Mouse (Mus musculus): ENCODE measurements at regions not wholly inside any gene's neighbourhood (a gene's known extent, or its start where the extent isn't known, plus 50 kb on each side); places are given as distances from the start of the nearest gene placed in this dataset.

DNA sequence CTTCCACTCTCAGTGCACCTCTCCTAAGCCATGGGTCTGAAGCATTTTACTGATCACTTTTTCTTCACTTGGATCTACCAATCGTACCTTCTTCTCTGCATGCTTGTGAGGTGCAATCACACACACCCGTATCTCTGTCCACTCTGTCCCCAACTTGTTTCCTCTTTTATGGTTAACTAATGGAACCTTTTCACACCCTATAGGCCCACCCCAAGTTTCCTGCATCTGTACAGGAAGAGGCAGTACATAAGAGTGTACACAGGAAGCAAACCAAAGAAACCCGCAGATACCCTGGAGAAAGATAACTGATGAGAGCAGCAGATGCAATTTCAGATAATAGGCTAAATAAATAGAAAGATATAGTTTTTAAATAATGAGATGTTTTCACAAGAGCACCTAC is 102.5 kb upstream of the Ifne start:
- Histone ChIP-seq H3K4me1 (ENCODE audit: control insufficient read depth, insufficient read depth, insufficient read length, low read length) (no peaks in the 10 kb centered on the region), H3K4me3 (ENCODE audit: insufficient read depth, low read depth, low read length) (no peak overlapping the region), H3K27ac (replicated peaks; ENCODE audit: low read depth, low read length) (no peak overlapping the region)

DNA sequence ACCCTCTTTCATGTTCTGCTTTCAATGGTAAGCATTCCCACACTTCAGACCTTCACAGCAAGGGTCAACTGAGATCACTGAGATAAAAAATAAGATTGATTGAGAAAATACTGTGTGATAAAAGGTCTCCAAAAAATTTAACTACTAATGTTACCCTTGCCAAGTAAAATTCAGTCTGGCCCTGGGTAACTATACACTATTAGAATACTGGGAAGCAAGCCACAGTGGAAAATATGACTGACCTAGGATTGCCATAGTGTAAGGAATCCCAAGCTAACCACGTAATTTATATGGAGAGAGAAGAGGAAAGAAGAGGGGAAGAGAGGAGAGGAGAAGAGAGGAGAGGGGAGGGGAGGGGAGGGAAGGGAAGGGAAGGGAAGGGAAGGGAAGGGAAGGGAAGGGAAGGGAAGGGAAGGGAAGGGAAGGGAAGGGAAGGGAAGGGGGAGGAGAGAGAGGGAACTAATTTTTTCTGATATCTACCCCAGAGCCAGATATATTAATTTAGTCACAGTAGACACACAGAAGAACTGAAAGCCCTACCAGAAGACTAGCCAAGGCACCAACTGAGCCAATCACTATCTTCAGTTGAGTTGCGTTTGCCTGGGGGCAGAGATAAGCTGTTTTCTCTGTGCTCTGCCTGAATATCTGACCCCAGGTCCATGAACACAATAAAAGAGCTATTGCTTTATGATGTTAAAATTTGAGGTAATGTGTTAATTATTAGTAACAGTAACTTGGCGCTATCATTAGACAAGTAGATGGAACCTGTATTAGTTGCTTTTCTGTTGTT is 97.3 kb upstream of the Ifne start:
- no peaks in the 10 kb centered on the region for H3K4me1 ChIP-seq (ENCODE audit: control insufficient read depth, insufficient read depth, insufficient read length, low read length)
- no peak overlapping the region for H3K4me3 ChIP-seq (ENCODE audit: insufficient read depth, low read depth, low read length)
- no peak overlapping the region for H3K27ac ChIP-seq (replicated peaks; ENCODE audit: low read depth, low read length)

- H3K27ac ChIP-seq (replicated peaks; ENCODE audit: low read depth, low read length): no peak overlapping the region
- H3K4me3 ChIP-seq (ENCODE audit: insufficient read depth, low read depth, low read length): no peak overlapping the region
- no peaks in the 10 kb centered on the region for H3K4me1 ChIP-seq (ENCODE audit: control insufficient read depth, insufficient read depth, insufficient read length, low read length)
Observed at GRCm38 (mm10) chr4:88974535-88974934, 94.5 kb upstream of the Ifne start.

DNA sequence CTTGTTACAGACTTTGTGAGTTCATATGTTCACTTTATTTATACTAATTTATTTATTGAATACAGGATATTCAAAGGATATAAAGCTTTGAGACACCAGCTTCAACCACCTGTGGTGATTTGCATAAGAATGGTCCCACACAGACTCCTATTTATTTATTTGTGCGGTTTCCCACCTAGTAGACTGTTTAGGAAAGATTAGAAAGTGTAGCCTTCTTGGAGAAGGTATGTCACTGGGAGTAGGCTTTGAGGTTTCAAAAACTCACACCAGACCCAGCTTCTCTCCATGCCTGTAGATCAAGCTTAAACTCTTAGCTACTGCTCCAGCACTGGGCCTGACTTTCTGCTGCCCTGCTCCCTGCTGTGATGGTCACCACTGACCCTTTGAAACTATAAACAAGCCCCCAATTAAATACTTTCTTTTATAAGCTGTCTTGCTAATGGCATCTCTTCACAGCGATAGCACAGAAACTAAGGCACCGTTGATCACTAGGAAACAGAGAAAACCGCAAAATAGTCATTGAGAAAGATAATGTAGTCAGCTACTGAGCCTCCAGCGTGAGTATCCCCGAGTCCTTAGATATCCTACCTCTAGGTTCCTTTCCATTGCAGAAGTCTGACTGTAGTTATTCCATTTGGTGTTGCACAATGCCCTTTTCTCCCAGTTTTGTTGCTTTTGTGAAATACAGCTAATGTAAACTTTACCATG is 89.3 kb upstream of the Ifne start:
- no peak overlapping the region for H3K27ac ChIP-seq (replicated peaks; ENCODE audit: low read depth, low read length)
- H3K4me3 ChIP-seq (ENCODE audit: insufficient read depth, low read depth, low read length): no peak overlapping the region
- H3K4me1 ChIP-seq (ENCODE audit: control insufficient read depth, insufficient read depth, insufficient read length, low read length): no peaks in the 10 kb centered on the region

GRCm38 (mm10) chr4:88959621-88960020 is 79.6 kb upstream of the Ifne start:
- H3K4me1 ChIP-seq (ENCODE audit: control insufficient read depth, insufficient read depth, insufficient read length, low read length): no peaks in the 10 kb centered on the region
- no peak overlapping the region for H3K4me3 ChIP-seq (ENCODE audit: insufficient read depth, low read depth, low read length)
- no peak overlapping the region for H3K27ac ChIP-seq (replicated peaks; ENCODE audit: low read depth, low read length)

DNA sequence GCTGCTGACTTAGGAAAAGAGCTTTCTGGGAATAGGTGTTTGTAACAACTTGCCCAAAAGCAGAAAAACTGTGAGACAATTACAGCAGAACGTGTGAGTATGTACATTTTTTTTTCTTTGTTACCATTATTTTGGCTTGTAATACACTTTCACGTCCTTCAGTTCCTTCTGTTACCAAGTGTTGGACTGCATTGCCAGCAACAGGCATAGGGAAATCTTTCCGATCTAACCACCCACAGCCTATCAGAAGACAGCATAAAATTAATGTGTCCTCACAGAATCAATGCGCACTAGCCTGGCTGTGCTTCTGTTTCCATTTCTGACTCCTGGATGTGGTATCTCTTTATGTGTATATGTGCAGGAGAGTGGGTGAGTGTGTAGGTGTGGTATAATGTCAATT is 76.6 kb upstream of the Ifne start:
- Histone ChIP-seq H3K4me3 (ENCODE audit: insufficient read depth, low read depth, low read length) (no peak overlapping the region), H3K27ac (replicated peaks; ENCODE audit: low read depth, low read length) (no peak overlapping the region), H3K4me1 (ENCODE audit: control insufficient read depth, insufficient read depth, insufficient read length, low read length) (no peaks in the 10 kb centered on the region)

DNA sequence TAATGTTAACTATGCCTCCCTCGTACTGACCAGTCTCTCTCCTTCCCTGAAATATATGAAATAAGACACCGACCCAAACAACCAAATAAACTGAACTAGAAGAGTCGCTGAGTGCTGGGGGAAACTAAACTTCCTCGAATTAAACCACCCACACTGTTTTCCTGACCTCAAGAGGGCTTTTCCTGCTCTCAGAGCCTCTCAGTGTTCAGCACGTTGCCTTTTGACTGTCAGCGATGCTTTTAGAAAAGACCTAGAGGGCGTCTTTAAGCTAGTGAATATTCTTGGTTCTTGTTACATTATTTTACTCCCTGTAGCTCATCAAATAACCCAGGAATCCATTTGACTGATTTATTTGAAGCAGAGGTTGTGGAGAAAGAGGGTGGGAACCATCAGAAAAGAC is 76.2 kb upstream of the Ifne start:
- Histone ChIP-seq H3K4me1 (ENCODE audit: control insufficient read depth, insufficient read depth, insufficient read length, low read length) (no peaks in the 10 kb centered on the region), H3K4me3 (ENCODE audit: insufficient read depth, low read depth, low read length) (no peak overlapping the region), H3K27ac (replicated peaks; ENCODE audit: low read depth, low read length) (no peak overlapping the region)

DNA sequence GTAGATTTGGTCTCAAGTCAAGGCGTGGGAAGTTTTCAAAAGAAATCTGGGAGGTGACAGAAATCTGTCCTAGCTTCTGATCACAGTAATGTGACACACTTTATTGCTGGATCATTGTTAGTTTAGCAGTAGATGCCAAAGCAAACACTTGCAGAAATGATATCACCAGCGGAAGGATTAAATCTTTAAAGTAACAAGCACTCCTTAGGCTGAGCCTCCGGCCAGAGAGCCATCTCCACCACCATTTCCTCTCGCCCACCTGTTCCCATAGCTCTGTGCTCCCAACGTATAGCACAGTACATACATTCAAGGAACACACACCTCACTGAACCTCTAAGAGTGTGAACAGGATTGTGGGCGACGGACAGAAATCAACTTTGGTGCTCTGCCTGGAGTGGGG is 75.6 kb upstream of the Ifne start:
- Histone ChIP-seq H3K27ac (replicated peaks; ENCODE audit: low read depth, low read length) (no peak overlapping the region), H3K4me1 (ENCODE audit: control insufficient read depth, insufficient read depth, insufficient read length, low read length) (no peaks in the 10 kb centered on the region), H3K4me3 (ENCODE audit: insufficient read depth, low read depth, low read length) (no peak overlapping the region)

- Histone ChIP-seq H3K4me3 (ENCODE audit: insufficient read depth, low read depth, low read length) (no peak overlapping the region), H3K4me1 (ENCODE audit: control insufficient read depth, insufficient read depth, insufficient read length, low read length) (no peaks in the 10 kb centered on the region), H3K27ac (replicated peaks; ENCODE audit: low read depth, low read length) (no peak overlapping the region)
Observed at GRCm38 (mm10) chr4:88954045-88954444, 74.0 kb upstream of the Ifne start.

DNA sequence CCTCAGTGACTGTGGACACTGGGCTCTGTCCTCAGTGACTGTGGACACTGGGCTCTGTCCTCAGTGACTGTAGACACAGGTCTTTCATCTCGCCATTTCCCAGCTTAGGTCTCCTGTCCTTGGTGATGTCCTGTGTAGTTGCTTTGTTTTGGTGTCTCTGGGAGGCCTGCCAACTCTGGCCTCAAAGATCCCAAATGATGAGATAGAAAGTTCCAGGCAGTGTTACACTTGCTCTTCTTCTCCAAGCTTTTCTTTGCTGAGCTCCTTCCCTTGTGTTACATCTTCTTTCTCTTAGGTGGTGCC is 71.0 kb upstream of the Ifne start:
- H3K27ac ChIP-seq (replicated peaks; ENCODE audit: low read depth, low read length): no peak overlapping the region
- H3K4me3 ChIP-seq (ENCODE audit: insufficient read depth, low read depth, low read length): no peak overlapping the region
- H3K4me1 ChIP-seq (ENCODE audit: control insufficient read depth, insufficient read depth, insufficient read length, low read length): no peaks in the 10 kb centered on the region

GRCm38 (mm10) chr4:88950181-88951033 is 70.4 kb upstream of the Ifne start:
- H3K4me3 ChIP-seq (ENCODE audit: insufficient read depth, low read depth, low read length): no peak overlapping the region
- no peaks in the 10 kb centered on the region for H3K4me1 ChIP-seq (ENCODE audit: control insufficient read depth, insufficient read depth, insufficient read length, low read length)
- H3K27ac ChIP-seq (replicated peaks; ENCODE audit: low read depth, low read length): no peak overlapping the region

GRCm38 (mm10) chr4:88948027-88948859 is 68.2 kb upstream of the Ifne start:
- Histone ChIP-seq H3K4me1 (ENCODE audit: control insufficient read depth, insufficient read depth, insufficient read length, low read length) (no peaks in the 10 kb centered on the region), H3K27ac (replicated peaks; ENCODE audit: low read depth, low read length) (no peak overlapping the region), H3K4me3 (ENCODE audit: insufficient read depth, low read depth, low read length) (no peak overlapping the region)

GRCm38 (mm10) chr4:88941955-88942354 is 62.0 kb upstream of the Ifne start:
- Histone ChIP-seq H3K27ac (replicated peaks; ENCODE audit: low read depth, low read length) (no peak overlapping the region), H3K4me3 (ENCODE audit: insufficient read depth, low read depth, low read length) (no peak overlapping the region), H3K4me1 (ENCODE audit: control insufficient read depth, insufficient read depth, insufficient read length, low read length) (no peaks in the 10 kb centered on the region; the same call in 1 of the 2 replicates)

DNA sequence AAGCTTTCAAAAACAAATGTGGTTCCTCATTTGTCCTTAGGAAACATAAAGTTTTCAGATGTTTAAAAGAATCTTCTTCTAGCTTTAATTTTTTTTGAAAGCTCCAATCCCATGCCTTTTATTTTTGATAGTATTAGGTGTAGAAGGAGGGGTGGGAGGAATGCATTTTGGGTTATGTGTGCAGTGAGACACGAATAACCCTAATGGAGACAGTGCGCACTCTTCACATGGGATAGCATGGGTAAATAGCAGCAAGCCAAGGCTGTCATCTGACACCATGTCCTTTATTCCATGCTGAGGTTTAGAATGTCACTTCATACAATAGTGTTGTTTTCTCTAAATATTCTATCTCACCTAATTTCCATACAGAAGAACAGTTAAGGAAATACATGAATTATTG is 60.7 kb upstream of the Ifne start:
- Histone ChIP-seq H3K4me1 (ENCODE audit: control insufficient read depth, insufficient read depth, insufficient read length, low read length) (no peaks in the 10 kb centered on the region; the same call in 1 of the 2 replicates), H3K27ac (replicated peaks; ENCODE audit: low read depth, low read length) (no peak overlapping the region), H3K4me3 (ENCODE audit: insufficient read depth, low read depth, low read length) (no peak overlapping the region)

DNA sequence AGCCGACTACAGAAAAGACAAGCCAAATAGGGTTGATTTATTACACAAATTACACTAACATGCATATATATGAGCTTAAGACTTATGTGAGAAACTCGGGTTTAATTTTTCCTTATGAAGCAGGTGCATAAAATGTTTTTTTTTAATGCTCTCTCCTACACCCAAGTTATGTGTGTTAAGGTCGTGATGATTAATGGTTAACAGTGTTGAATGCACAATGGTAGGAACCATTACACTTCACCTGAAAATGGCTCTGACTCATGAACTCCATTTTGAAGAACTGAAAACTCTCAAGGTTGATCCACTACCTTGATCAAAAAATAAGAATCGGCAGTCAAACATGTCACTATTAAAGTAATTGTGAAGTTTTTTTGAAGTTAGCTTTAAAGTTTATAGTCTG is 59.4 kb upstream of the Ifne start:
- H3K4me3 ChIP-seq (ENCODE audit: insufficient read depth, low read depth, low read length): no peak overlapping the region
- H3K4me1 ChIP-seq (ENCODE audit: control insufficient read depth, insufficient read depth, insufficient read length, low read length): no peaks in the 10 kb centered on the region; the same call in 1 of the 2 replicates
- H3K27ac ChIP-seq (replicated peaks; ENCODE audit: low read depth, low read length): no peak overlapping the region
